In the genomic region with DNA sequence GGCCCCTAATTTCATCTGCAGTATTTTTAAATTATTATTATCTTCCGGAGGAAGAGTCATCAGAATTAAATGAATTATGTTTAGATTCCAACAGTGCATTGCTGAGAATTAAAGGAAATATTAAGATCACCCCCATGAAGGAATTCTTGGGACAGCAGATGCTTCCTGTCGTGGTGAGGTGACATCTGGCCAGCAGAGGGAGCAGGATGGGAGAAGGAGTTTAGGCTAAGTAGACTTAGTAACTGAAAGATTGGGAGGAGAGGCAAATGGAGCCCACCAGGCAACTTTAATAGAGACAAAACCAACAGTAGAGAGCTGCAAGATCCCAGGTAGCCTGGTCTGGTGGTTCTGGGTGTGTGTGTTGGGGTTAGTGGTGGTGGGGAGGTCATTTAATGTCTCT, we compare ENCODE assay signal across 9 mouse cellular contexts.
A peak's percentile ranks its signal among the peaks of the same experiment; 100 is the strongest.
DNase-seq lines count a peak whose midpoint lies in the region; ATAC-seq and TF ChIP-seq lines count a peak whose summit lies in the region.
"Had no signal": no experiment of that assay in that cellular context is flagged by ENCODE, and none has a peak within 500 bp of the region (broad histone marks: within the 10 kb centered on the region; RNA-seq: fewer than 3 reads in every experiment).

No protein-coding gene starts in this region.

- CTCF ChIA-PET in Patski (lab: Charles Lee) = interaction anchor here (1.1 to 1.2 kb wide), 2 partner anchors 310 to 592 kb away, joined by 3 read pairs; no protein-coding TSS in a partner anchor

- POLR2A ChIA-PET in Patski (lab: Charles Lee) = no interaction called here

- DNase-seq in cerebellum, adult 18-20 months = peak; percentile 7 to 21
- DNase-seq in cerebellum, adult 11-12 months = no peak
- DNase-seq in layer of hippocampus, adult 2 months (ENCODE audit: low spot score in 2 of 2) = peak in 1 of 2 experiments; percentile 19
- DNase-seq in layer of hippocampus, adult 9-11 months = no peak
- no peak for DNase-seq in Patski (ENCODE audit: low read depth, low spot score)
- peak; percentile 32 to 56 for DNase-seq in heart, postnatal 10 days
- DNase-seq in mesoderm, embryonic 11.5 days (ENCODE audit: low read depth, low spot score) = peak; percentile 36

- peak; percentile 76 for TF ChIP-seq CTCF in layer of hippocampus, adult 2 months (conservative IDR thresholded peaks at IDR 0.05)
- TF ChIP-seq CTCF in Patski (IDR thresholded peaks at IDR 0.05) = peak; percentile 62

- no peak overlapping the region for H3K27ac ChIP-seq in layer of hippocampus, adult 2 months
- H3K27ac ChIP-seq: limb, embryonic 15.5 days had no signal

- no peaks in the 10 kb centered on the region for H3K27me3 ChIP-seq in Patski
- H3K27me3 ChIP-seq: limb, embryonic 15.5 days had no signal

- intact Hi-C loops in heart, postnatal 10 days (cut with DNase I) = no loop called here

- in situ Hi-C loops in Patski (cut with MboI; ENCODE audit: low pct_unique_long_range_greater_than_20kb) = loop anchor here (10.0 to 25.0 kb wide), 2 partner anchors 591 to 1156 kb away; no protein-coding TSS in a partner anchor

- no peak for ATAC-seq in Patski
- ATAC-seq in CD4-positive, CD25-positive, alpha-beta regulatory T cell, adult 4 months = no peak

- no peak overlapping the region for H3K4me3 ChIP-seq in layer of hippocampus, adult 2 months
- H3K4me3 ChIP-seq: limb, embryonic 15.5 days had no signal

Comparison
In these comparisons a context has a peak if more than half of its experiments do, and no peak if none do; other contexts are left out.
1. DNase-seq: peak in cerebellum, adult 18-20 months (2 of 2), heart, postnatal 10 days (2 of 2) and mesoderm, embryonic 11.5 days (single experiment); none in cerebellum, adult 11-12 months (single experiment), layer of hippocampus, adult 9-11 months (single experiment) and Patski (single experiment).